Mouse (Mus musculus) macrophage (primary cell): ENCODE results near the gene Ddx19a. TPM values are rescaled to one million over a fixed set of nuclear protein-coding genes. Genes with fewer than 3 reads are reported as not detected.
"Not testable (repeated sequence)": the region's sequence is repeated elsewhere in the genome, so short reads cannot be mapped to it uniquely, and the experiment has no call there.

Experiments
- H3K27ac ChIP-seq: fragments of 350-480 bp; formaldehyde crosslinking; 2 replicates; pipeline ENCODE4 v1.9.0; 2021
- H3K36me3 ChIP-seq: fragments of 350-480 bp; formaldehyde crosslinking; 2 replicates; pipeline ENCODE4 v1.9.0; 2021; ENCODE audit errors: inconsistent target
- H3K4me3 ChIP-seq: fragments of 350-480 bp; formaldehyde crosslinking; 2 replicates; pipeline ENCODE4 v1.9.0; 2021; ENCODE audit errors: inconsistent target
- H3K79me2 ChIP-seq: fragments of 350-480 bp; formaldehyde crosslinking; 2 replicates; pipeline ENCODE4 v1.9.0; 2021; ENCODE audit errors: inconsistent target
- WGBS: methylation state at CpG from one replicate; pipeline ENCODE4 v1.1.7; 2026; ENCODE audit warnings: inconsistent platforms; ENCODE audit not compliant: missing documents; 5-methylcytosine and 5-hydroxymethylcytosine counted together
- polyA plus RNA-seq: library from polyadenylated mRNA; stranded (reverse); fragments of 250-400 nt; gene quantifications from 3 replicates; pipeline ENCODE4 v1.2.4, GENCODE M21; 2018; ENCODE audit warnings: inconsistent platforms
- total RNA-seq, 78 experiments: library from RNA; depleted of rRNA; stranded (reverse); fragments of 250-400 nt; gene quantifications; 1 replicate in 9 of 78; 2 replicates in 24 of 78; 3 replicates in 43 of 78; 4 replicates in 2 of 78; pipeline ENCODE4 v1.2.4; 2018; ENCODE audit warnings: inconsistent platforms in 56 of 78

Ddx19a gene
- 10 to 100 TPM in 19 of 26 experiments, 1 to 10 TPM in 7; 3.3 to 26.7 (median 15.7) TPM for total RNA-seq (2018; cell fraction: chromatin; rRNA removed)
- 10 to 100 TPM; 26.9 to 38.5 (median 31.9) TPM for total RNA-seq (2018; cell fraction: cytosol; rRNA removed)
- 10 to 100 TPM in 23 of 26 experiments, 1 to 10 TPM in 3; 7.4 to 28.1 (median 13.8) TPM for total RNA-seq (2018; cell fraction: nucleus; rRNA removed)
- polyA plus RNA-seq = 29.5 to 44.2 TPM (median 44.0 TPM) in 3 replicates

GRCm38 (mm10) chr8:110997547-110998531 is at the start of gene Ddx19a:
Gene Ddx19a, minus strand, starts transcription at chr8:110997800.
- peak within 1 kb of the TSS; percentile 96 for H3K4me3 ChIP-seq
- 4% methylated on average over 58 of the region's 58 CpGs for WGBS
- H3K36me3 ChIP-seq = no peaks in the 10 kb centered on the region
- peak within 1 kb of the TSS; percentile 67 for H3K27ac ChIP-seq
- H3K79me2 ChIP-seq = peaks cover 46% of the 10 kb centered on the region

- 48% methylated on average over 2 of the region's 2 CpGs for WGBS
- Histone ChIP-seq H3K36me3 (peaks cover 96% of the 10 kb centered on the region), H3K79me2 (no peaks in the 10 kb centered on the region), H3K4me3 (no peak overlapping the region), H3K27ac (no peak overlapping the region)
These were observed 46.6 kb upstream of the Ddx19a start for GRCm38 (mm10) chr8:111044003-111044734.

- H3K27ac ChIP-seq = no peak overlapping the region
- no peak overlapping the region for H3K4me3 ChIP-seq
- no peaks in the 10 kb centered on the region; the same call in 1 of the 2 replicates for H3K79me2 ChIP-seq
- 98% methylated on average over 19 of the region's 19 CpGs for WGBS
- H3K36me3 ChIP-seq = peaks cover 96% of the 10 kb centered on the region
These were observed 44.9 kb upstream of the Ddx19a start for GRCm38 (mm10) chr8:111042546-111042945.

- whole genome bisulfite sequencing = 90% methylated on average over 15 of the region's 15 CpGs
- Histone ChIP-seq H3K79me2 (peaks cover 31% of the 10 kb centered on the region), H3K4me3 (no peak overlapping the region), H3K27ac (no peak overlapping the region), H3K36me3 (peaks cover 48% of the 10 kb centered on the region)
These were observed 39.0 kb upstream of the Ddx19a start for GRCm38 (mm10) chr8:111036591-111036990.

- WGBS = 33% methylated on average over 12 of the region's 12 CpGs
- H3K4me3 ChIP-seq = peak overlapping the region; percentile 89
- H3K79me2 ChIP-seq = peaks cover 31% of the 10 kb centered on the region
- H3K36me3 ChIP-seq = peaks cover 28% of the 10 kb centered on the region
- peak overlapping the region; percentile 84 for H3K27ac ChIP-seq
These were observed 36.7 kb upstream of the Ddx19a start for GRCm38 (mm10) chr8:111034276-111034675.

- Histone ChIP-seq H3K27ac (peak overlapping the region; percentile 84), H3K79me2 (peaks cover 31% of the 10 kb centered on the region), H3K36me3 (peaks cover 23% of the 10 kb centered on the region), H3K4me3 (peak overlapping the region; percentile 89)
- 12% methylated on average over 37 of the region's 37 CpGs for WGBS
These were observed 36.0 kb upstream of the Ddx19a start for GRCm38 (mm10) chr8:111033482-111034215.

GRCm38 (mm10) chr8:111032916-111033315 is 35.3 kb upstream of the Ddx19a start, which contains the start of gene Aars:
Gene Aars, plus strand, starts transcription at chr8:111033144.
- Histone ChIP-seq H3K36me3 (peaks cover 16% of the 10 kb centered on the region), H3K79me2 (peaks cover 31% of the 10 kb centered on the region), H3K27ac (peak within 1 kb of the TSS; percentile 84), H3K4me3 (peak within 1 kb of the TSS; percentile 89)
- 97% methylated on average over 7 of the region's 7 CpGs for WGBS

- H3K4me3 ChIP-seq = no peak within 1 kb of the TSS
- H3K79me2 ChIP-seq = peaks cover 27% of the 10 kb centered on the region
- no peak within 1 kb of the TSS for H3K27ac ChIP-seq
- peaks cover 2% of the 10 kb centered on the region; the same call in 1 of the 2 replicates for H3K36me3 ChIP-seq
- WGBS = 99% methylated on average over 17 of the region's 19 CpGs
These were observed 34.0 kb upstream of the Ddx19a start, which contains the start of gene Ddx19b for GRCm38 (mm10) chr8:111031572-111031971. Gene Ddx19b, minus strand, starts transcription at chr8:111031751.

GRCm38 (mm10) chr8:111030045-111030444 is 32.4 kb upstream of the Ddx19a start:
- 74% methylated on average over 6 of the region's 6 CpGs for WGBS
- no peak overlapping the region for H3K27ac ChIP-seq
- peak overlapping the region; percentile 21 for H3K4me3 ChIP-seq
- H3K79me2 ChIP-seq = peaks cover 26% of the 10 kb centered on the region
- no peaks in the 10 kb centered on the region for H3K36me3 ChIP-seq

- H3K27ac ChIP-seq = no peak overlapping the region
- no peaks in the 10 kb centered on the region for H3K36me3 ChIP-seq
- 37% methylated on average over 4 of the region's 4 CpGs for WGBS
- peaks cover 22% of the 10 kb centered on the region for H3K79me2 ChIP-seq
- H3K4me3 ChIP-seq = peak overlapping the region; percentile 21
These were observed 32.0 kb upstream of the Ddx19a start for GRCm38 (mm10) chr8:111029589-111029988.

- Histone ChIP-seq H3K4me3 (peak overlapping the region; percentile 72), H3K79me2 (peaks cover 15% of the 10 kb centered on the region; the same call in 1 of the 2 replicates), H3K36me3 (no peaks in the 10 kb centered on the region), H3K27ac (0 out of 2 replicates have a peak overlapping the region, but pooled peaks have one; percentile 18)
- WGBS = 1% methylated on average over 29 of the region's 31 CpGs
These were observed 29.9 kb upstream of the Ddx19a start for GRCm38 (mm10) chr8:111027391-111027937.

GRCm38 (mm10) chr8:111026609-111027008 is 29.0 kb upstream of the Ddx19a start:
- H3K79me2 ChIP-seq = peaks cover 15% of the 10 kb centered on the region; the same call in 1 of the 2 replicates
- not testable (repeated sequence) for H3K27ac ChIP-seq, H3K4me3 ChIP-seq, H3K36me3 ChIP-seq
- no CpG with 5 or more reads among the region's 2 CpGs for WGBS

- peaks cover 49% of the 10 kb centered on the region for H3K36me3 ChIP-seq
- 100% methylated on average over 1 of the region's 10 CpGs for WGBS
- H3K79me2 ChIP-seq, H3K27ac ChIP-seq, H3K4me3 ChIP-seq: not testable (repeated sequence)
These were observed 12.8 kb upstream of the Ddx19a start for GRCm38 (mm10) chr8:111010230-111010991.
